Mouse (Mus musculus): Measurements from ENCODE around the gene Chrm5.

- TF ChIP-seq CTCF (IDR thresholded peaks at IDR 0.05; ENCODE audit: borderline replicate concordance, extremely low read depth, insufficient read depth, insufficient read length) (no peak), POLR2A (IDR thresholded peaks at IDR 0.05; ENCODE audit: borderline replicate concordance, extremely low read depth, insufficient read depth, insufficient read length, poor library complexity, severe bottlenecking) (no peak)
Measured at GRCm38 (mm10) chr2:112460557-112460956, 20.0 kb downstream of the Chrm5 start.
